Mouse (Mus musculus): ENCODE measurements around the gene Plekhg1.

Plekhg1 gene

GRCm38 (mm10) chr10:3743069-3743468 lies 2.9 kb downstream of the Plekhg1 start:
- peak; percentile 32 to 60 for DNase-seq

- DNase-seq: peak; percentile 18 to 38
Measured at GRCm38 (mm10) chr10:3743826-3744225, 3.7 kb downstream of the Plekhg1 start.

GRCm38 (mm10) chr10:3746794-3747518 lies 6.8 kb downstream of the Plekhg1 start:
- DNase-seq: no peak

GRCm38 (mm10) chr10:3749580-3749979 lies 9.4 kb downstream of the Plekhg1 start:
- no peak for DNase-seq

GRCm38 (mm10) chr10:3761992-3762391 lies 21.8 kb downstream of the Plekhg1 start:
- DNase-seq: no peak

- no peak for DNase-seq
Measured at GRCm38 (mm10) chr10:3763199-3763598, 23.0 kb downstream of the Plekhg1 start.

- peak; percentile 10 to 46 for DNase-seq
Measured at GRCm38 (mm10) chr10:3769131-3769530, 29.0 kb downstream of the Plekhg1 start.

GRCm38 (mm10) chr10:3774330-3774729 lies 34.2 kb downstream of the Plekhg1 start:
- DNase-seq: no peak

- no peak for DNase-seq
Measured at GRCm38 (mm10) chr10:3776761-3777160, 36.6 kb downstream of the Plekhg1 start.

GRCm38 (mm10) chr10:3785362-3785761 lies 45.2 kb downstream of the Plekhg1 start:
- DNase-seq: peak; percentile 29 to 34

- DNase-seq: no peak
Measured at GRCm38 (mm10) chr10:3786531-3786930, 46.4 kb downstream of the Plekhg1 start.

GRCm38 (mm10) chr10:3787006-3787405 lies 46.8 kb downstream of the Plekhg1 start:
- no peak for DNase-seq

GRCm38 (mm10) chr10:3793825-3794224 lies 53.7 kb downstream of the Plekhg1 start:
- no peak for DNase-seq

GRCm38 (mm10) chr10:3799455-3799854 lies 59.3 kb downstream of the Plekhg1 start:
- no peak for DNase-seq

GRCm38 (mm10) chr10:3801254-3801653 lies 61.1 kb downstream of the Plekhg1 start:
- DNase-seq: peak in 1 of 2 experiments; percentile 27

- peak; percentile 65 to 68 for DNase-seq
Measured at GRCm38 (mm10) chr10:3805334-3805733, 65.2 kb downstream of the Plekhg1 start.

- DNase-seq: no peak
Measured at GRCm38 (mm10) chr10:3807980-3808379, 67.8 kb downstream of the Plekhg1 start.

- DNase-seq: peak; percentile 60 to 61
Measured at GRCm38 (mm10) chr10:3810476-3811273, 70.5 kb downstream of the Plekhg1 start.

GRCm38 (mm10) chr10:3818940-3819701 lies 79.0 kb downstream of the Plekhg1 start:
- peak; percentile 76 to 78 for DNase-seq

- DNase-seq: no peak
Measured at GRCm38 (mm10) chr10:3823826-3824225, 83.7 kb downstream of the Plekhg1 start.

- no peak for DNase-seq
Measured at GRCm38 (mm10) chr10:3826043-3826442, 85.9 kb downstream of the Plekhg1 start.

GRCm38 (mm10) chr10:3827368-3827767 lies 87.2 kb downstream of the Plekhg1 start:
- DNase-seq: no peak

GRCm38 (mm10) chr10:3829472-3829871 lies 89.3 kb downstream of the Plekhg1 start:
- no peak for DNase-seq

Data from kidney, postnatal 36 days (tissue).